Mouse (Mus musculus): ENCODE measurements around the gene Pax2. TPM values are rescaled to one million over a fixed set of nuclear protein-coding genes. Genes with fewer than 3 reads are reported as not detected.

Pax2 gene
- total and polyA plus RNA-seq, 3 experiments: not detected

DNA sequence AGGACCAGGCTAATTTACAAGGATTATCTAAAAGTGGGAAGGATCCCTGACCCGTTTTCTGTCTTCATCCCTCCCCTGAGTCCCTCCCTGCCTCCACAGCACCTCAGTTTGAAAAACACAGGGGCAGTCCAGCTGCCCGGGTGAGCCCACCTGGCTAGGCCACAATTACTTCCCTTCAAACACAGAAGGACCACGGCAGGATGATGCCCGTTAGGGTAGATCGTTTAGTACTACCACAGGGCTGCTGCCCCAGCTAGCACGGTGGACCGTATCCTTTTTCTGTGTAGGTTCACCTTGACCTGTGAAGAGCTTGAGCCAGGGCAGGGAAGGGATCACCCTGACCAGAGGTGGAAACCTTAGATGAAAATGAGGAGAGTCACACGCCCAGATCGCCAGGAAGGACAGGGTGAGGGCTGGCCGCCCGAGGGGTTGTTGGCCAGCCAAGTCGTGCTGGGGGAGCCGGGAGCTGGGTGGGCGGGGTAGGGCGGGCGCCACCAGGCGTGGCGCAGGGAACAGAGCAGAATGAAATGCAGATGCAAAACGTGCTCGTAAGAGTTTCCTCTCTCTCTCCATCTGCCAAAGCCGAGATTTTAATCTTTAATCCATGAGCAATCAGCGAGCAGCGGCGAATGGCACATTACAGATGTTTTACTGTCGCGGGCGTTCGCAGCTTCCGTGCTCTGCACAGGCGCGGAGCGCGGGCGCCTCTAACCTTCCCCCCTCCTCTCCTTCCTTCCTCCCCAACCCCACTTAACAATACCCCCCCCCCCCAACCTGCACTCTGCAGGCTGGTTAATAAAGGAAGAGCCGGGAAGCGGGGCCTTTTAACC lies 32.0 kb upstream of the Pax2 start:
- peaks cover 7% of the 10 kb centered on the region for H3K9me3 ChIP-seq (replicated peaks; ENCODE audit: low read length)
- in situ Hi-C loops (cut with MboI; ENCODE audit: low pct_ligation_motif_present, low pct_unique_long_range_greater_than_20kb, low sequenced_read_pairs) (no loop called here), dilution Hi-C loops (cut with MboI; ENCODE audit: extremely low pct_ligation_motif_present, extremely low pct_unique_long_range_greater_than_20kb, low sequenced_read_pairs) (no loop called here)
- H3K27me3 ChIP-seq (replicated peaks): peaks cover 64% of the 10 kb centered on the region
- TF ChIP-seq E2F4 (IDR thresholded peaks at IDR 0.05; ENCODE audit: insufficient replicate concordance, low read depth, low read length) (no peak), TCF12 (IDR thresholded peaks at IDR 0.05; ENCODE audit: low read depth, low read length) (no peak), USF2 (conservative IDR thresholded peaks at IDR 0.05; ENCODE audit: low read depth, low read length) (no peak)
- H3K79me2 ChIP-seq (replicated peaks; ENCODE audit: control insufficient read depth, extremely low read depth, insufficient read depth, poor library complexity, severe bottlenecking): no peaks in the 10 kb centered on the region
- H3K4me2 ChIP-seq (ENCODE audit: insufficient read depth, low read depth, poor library complexity, severe bottlenecking): no peak overlapping the region
- peaks cover 0 to 7% of the 10 kb centered on the region in 2 experiments; a peak in 1 of 4 replicates for H3K4me1 ChIP-seq (ENCODE audit: control insufficient read depth in 1 of 2, insufficient read depth in 2 of 2)
- H3K9ac ChIP-seq (ENCODE audit: insufficient read depth, low read depth): no peak overlapping the region
- H3K36me3 ChIP-seq (replicated peaks in 1 of 2; ENCODE audit: control insufficient read depth in 1 of 2, insufficient read depth in 1 of 2, low read length in 1 of 2): no peaks in the 10 kb centered on the region
- DNase-seq (ENCODE audit: extremely low read depth): no peak
- no peak overlapping the region for H3K27ac ChIP-seq (ENCODE audit: insufficient read depth, low read depth)
- no peak overlapping the region for H3K4me3 ChIP-seq (replicated peaks in 1 of 3; ENCODE audit: low read depth in 2 of 3, low read length in 2 of 3, poor library complexity in 1 of 3)

- in situ Hi-C loops (cut with MboI; ENCODE audit: low pct_ligation_motif_present, low pct_unique_long_range_greater_than_20kb, low sequenced_read_pairs): no loop called here
- Histone ChIP-seq H3K27me3 (replicated peaks) (peaks cover 54% of the 10 kb centered on the region), H3K79me2 (replicated peaks; ENCODE audit: control insufficient read depth, extremely low read depth, insufficient read depth, poor library complexity, severe bottlenecking) (no peaks in the 10 kb centered on the region), H3K4me2 (ENCODE audit: insufficient read depth, low read depth, poor library complexity, severe bottlenecking) (peak overlapping the region; percentile 2; the same call in 1 of the 2 replicates), H3K36me3 (replicated peaks in 1 of 2; ENCODE audit: control insufficient read depth in 1 of 2, insufficient read depth in 1 of 2, low read length in 1 of 2) (no peaks in the 10 kb centered on the region), H3K4me3 (replicated peaks in 1 of 3; ENCODE audit: low read depth in 2 of 3, low read length in 2 of 3, poor library complexity in 1 of 3) (peak overlapping the region in 1 of 3 experiments; percentile 46), H3K9ac (ENCODE audit: insufficient read depth, low read depth) (peak overlapping the region; percentile 21; the same call in 1 of the 2 replicates), H3K9me3 (replicated peaks; ENCODE audit: low read length) (peaks cover 3% of the 10 kb centered on the region), H3K27ac (ENCODE audit: insufficient read depth, low read depth) (no peak overlapping the region), H3K4me1 (ENCODE audit: control insufficient read depth in 1 of 2, insufficient read depth in 2 of 2) (no peaks in the 10 kb centered on the region)
- TF ChIP-seq ZC3H11A (IDR thresholded peaks at IDR 0.05; ENCODE audit: low read depth, low read length) (no peak), KAT2A (IDR thresholded peaks at IDR 0.05; ENCODE audit: insufficient replicate concordance, low read length) (0 out of 2 replicates have a peak, but pooled peaks have one; percentile 45)
- dilution Hi-C loops (cut with MboI; ENCODE audit: extremely low pct_ligation_motif_present, extremely low pct_unique_long_range_greater_than_20kb, low sequenced_read_pairs): no loop called here
- peak; percentile 32 for DNase-seq (ENCODE audit: extremely low read depth)
These were observed 29.7 kb upstream of the Pax2 start for GRCm38 (mm10) chr19:44725951-44726791.

GRCm38 (mm10) chr19:44734116-44734515 lies 21.7 kb upstream of the Pax2 start:
- in situ Hi-C loops (cut with MboI; ENCODE audit: low pct_ligation_motif_present, low pct_unique_long_range_greater_than_20kb, low sequenced_read_pairs) (no loop called here), dilution Hi-C loops (cut with MboI; ENCODE audit: extremely low pct_ligation_motif_present, extremely low pct_unique_long_range_greater_than_20kb, low sequenced_read_pairs) (no loop called here)
- no peaks in the 10 kb centered on the region for H3K9me3 ChIP-seq (replicated peaks; ENCODE audit: low read length)
- no peak for DNase-seq (ENCODE audit: extremely low read depth)
- H3K4me3 ChIP-seq (replicated peaks in 1 of 3; ENCODE audit: low read depth in 2 of 3, low read length in 2 of 3, poor library complexity in 1 of 3): no peak overlapping the region
- no peak overlapping the region for H3K4me2 ChIP-seq (ENCODE audit: insufficient read depth, low read depth, poor library complexity, severe bottlenecking)
- no peak overlapping the region for H3K27ac ChIP-seq (ENCODE audit: insufficient read depth, low read depth)
- no peaks in the 10 kb centered on the region for H3K4me1 ChIP-seq (ENCODE audit: control insufficient read depth in 1 of 2, insufficient read depth in 2 of 2)
- H3K27me3 ChIP-seq (replicated peaks): peaks cover 71% of the 10 kb centered on the region
- H3K9ac ChIP-seq (ENCODE audit: insufficient read depth, low read depth): no peak overlapping the region
- TF ChIP-seq TBP (conservative IDR thresholded peaks at IDR 0.05; ENCODE audit: low read depth, low read length) (no peak), BHLHE40 (IDR thresholded peaks at IDR 0.05; ENCODE audit: low read depth, low read length) (no peak), CHD2 (IDR thresholded peaks at IDR 0.05; ENCODE audit: low read length) (no peak)
- no peaks in the 10 kb centered on the region for H3K36me3 ChIP-seq (replicated peaks in 1 of 2; ENCODE audit: control insufficient read depth in 1 of 2, insufficient read depth in 1 of 2, low read length in 1 of 2)
- H3K79me2 ChIP-seq (replicated peaks; ENCODE audit: control insufficient read depth, extremely low read depth, insufficient read depth, poor library complexity, severe bottlenecking): no peaks in the 10 kb centered on the region

Measured in CH12.LX (cell line).